Mouse (Mus musculus) retina, postnatal 7 days (tissue): ENCODE measurements around the gene Sec24a.
A peak's percentile ranks its signal among the peaks of the same experiment; 100 is the strongest.
"Not testable (repeated sequence)": the region's sequence is repeated elsewhere in the genome, so short reads cannot be mapped to it uniquely, and the experiment has no call there.

Source experiments
- DNase-seq: peaks from one replicate; pipeline ENCODE4 v3.0.0-alpha.2; 2012; ENCODE audit warnings: low read depth, low spot score

Gene Sec24a

GRCm38 (mm10) chr11:51763213-51763907, at the start of gene Sec24a, which contains the start of gene Sar1b:
Sec24a (minus strand) TSS chr11:51763634.
Sar1b (plus strand) TSS chr11:51763687.
- peak; percentile 74 for DNase-seq

- DNase-seq = no peak
Observed at GRCm38 (mm10) chr11:51812022-51812546, 48.6 kb upstream of the Sec24a start.

DNA sequence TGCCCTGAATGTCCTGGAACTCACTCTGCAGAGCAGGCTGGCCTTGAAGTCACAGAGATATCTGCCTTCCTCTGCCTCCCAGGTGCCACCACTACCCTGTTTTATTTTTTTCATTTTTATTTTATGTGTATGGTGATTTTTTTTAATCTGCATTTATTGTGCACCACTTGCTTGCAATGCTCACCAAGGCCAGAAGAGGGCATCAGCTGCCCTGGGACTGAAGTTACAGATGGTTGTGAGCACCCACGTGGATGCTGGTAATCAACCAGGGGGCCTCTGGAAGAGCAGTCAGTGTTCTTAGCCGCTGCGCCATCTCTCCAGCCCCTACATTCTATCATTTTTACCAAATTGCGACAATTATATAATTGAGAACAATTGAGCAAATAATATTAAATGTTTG, 47.8 kb upstream of the Sec24a start:
- no peak for DNase-seq

DNA sequence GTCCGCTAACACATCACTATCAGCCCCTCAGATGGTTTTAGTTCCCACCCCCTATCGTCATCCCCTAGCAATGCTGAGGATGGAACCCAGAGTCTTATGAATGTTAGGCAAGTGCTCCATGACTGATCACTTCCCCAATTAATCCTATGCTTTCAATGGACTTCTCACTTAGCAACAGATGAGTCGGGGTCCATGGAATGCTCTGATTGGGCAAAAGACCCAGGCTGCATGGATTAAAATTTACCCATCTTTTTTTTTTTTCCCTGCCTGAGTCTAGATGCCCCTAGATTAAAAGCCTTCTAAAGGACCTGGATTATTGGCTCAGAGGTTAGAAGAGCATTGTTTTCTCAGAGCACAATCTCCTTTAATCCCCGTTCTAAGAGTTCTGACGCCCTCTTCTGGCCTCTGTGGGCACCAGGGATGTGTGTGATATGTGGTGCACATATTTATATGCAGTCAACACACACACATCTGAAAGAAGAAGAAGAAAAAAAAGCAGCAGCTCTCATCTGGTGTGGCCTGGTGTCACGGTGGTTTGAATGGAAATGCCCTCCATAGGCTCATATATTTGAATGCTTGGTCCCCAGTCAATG, 46.3 kb upstream of the Sec24a start:
- peak; percentile 55 for DNase-seq

- no peak for DNase-seq
Observed at GRCm38 (mm10) chr11:51807108-51807879, 43.9 kb upstream of the Sec24a start.

GRCm38 (mm10) chr11:51805221-51805981, 42.0 kb upstream of the Sec24a start:
- peak; percentile 59 for DNase-seq

GRCm38 (mm10) chr11:51800634-51801325, 37.3 kb upstream of the Sec24a start:
- no peak for DNase-seq

- no peak for DNase-seq
Observed at GRCm38 (mm10) chr11:51796272-51796671, 32.8 kb upstream of the Sec24a start.

GRCm38 (mm10) chr11:51790662-51791061, 27.2 kb upstream of the Sec24a start:
- DNase-seq = no peak

DNA sequence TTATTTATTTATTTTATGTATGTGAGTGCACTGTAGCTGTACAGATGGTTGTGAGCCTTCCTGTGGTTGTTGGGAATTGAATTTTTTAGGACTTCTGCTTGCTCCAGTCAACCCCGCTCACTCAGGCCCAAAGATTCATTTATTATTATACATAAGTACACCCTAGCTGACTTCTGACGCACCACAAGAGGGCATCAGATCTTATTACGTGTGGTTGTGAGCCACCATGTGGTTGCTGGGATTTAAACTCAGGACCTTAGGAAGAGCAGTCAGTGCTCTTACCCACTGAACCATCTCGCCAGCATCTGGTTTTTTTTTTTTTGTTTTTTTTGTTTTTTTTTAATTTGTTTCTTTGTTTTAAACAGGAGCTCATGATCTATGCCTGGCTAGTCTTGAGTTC, 26.3 kb upstream of the Sec24a start:
- not testable (repeated sequence) for DNase-seq

- no peak for DNase-seq
Observed at GRCm38 (mm10) chr11:51785926-51786325, 22.5 kb upstream of the Sec24a start.

DNA sequence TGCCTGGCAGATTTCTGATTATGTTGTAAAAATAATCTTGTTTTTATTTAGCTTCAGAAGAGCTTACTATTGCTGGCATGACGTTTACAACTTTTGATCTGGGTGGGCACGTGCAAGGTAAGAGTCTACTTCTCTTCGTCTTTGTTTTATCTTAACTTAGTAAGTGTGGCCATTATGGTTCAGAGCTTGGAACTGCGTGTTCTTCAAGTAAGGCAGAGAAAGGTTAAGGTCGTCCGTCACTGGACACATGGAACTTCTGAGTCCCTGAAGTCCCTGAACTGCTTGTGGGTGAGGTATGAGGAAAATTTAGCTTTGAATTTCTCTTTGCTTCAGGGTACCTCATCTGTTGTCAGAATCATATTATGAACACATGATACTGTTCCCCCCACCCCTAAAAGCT, 19.3 kb upstream of the Sec24a start:
- DNase-seq = no peak

DNA sequence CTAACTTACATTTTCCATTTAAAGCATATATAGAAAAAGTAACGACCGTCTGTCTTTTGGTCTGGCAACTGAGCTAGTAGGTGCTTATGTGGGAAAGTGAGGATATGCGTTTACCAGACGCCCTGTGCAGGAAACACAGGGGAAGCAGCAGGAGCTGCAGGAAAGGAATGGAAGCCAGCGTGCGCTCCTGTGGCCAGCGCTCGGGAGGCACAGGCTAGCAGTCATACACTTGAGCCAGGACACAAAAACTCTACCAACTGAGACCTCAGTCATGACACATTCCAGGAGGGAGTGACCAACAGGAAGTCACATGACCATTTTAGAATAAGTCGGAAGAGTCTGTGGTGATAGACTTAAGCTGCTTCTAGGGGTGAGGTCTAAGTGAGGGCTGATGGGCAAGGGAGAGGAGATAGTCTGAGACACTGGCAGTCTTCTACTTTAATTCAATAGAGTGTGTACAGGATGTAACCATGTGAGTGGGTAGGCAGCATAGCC, 17.4 kb upstream of the Sec24a start:
- DNase-seq = no peak

- no peak for DNase-seq
Observed at GRCm38 (mm10) chr11:51777478-51777877, 14.0 kb upstream of the Sec24a start.

GRCm38 (mm10) chr11:51775507-51775906, 12.1 kb upstream of the Sec24a start:
- no peak for DNase-seq

DNA sequence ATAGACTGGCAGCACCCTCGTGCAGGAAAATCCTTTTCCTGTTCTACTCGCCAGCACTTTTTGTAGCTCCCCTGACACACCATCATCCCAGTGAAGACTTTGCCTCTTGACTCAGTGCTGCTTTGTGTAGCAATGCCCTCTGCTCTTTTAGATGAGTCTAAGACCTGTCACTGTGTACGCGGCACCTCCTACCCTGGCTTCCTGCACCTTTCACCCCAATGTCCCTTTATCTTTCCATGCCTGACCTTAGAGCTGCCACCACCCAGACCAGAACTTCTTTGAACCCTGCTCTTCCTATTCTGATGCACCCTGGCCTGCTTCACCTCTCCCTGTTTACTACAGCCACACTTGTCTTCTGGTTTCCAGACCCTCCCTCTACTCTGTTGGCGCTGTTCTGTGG, 4.9 kb upstream of the Sec24a start:
- DNase-seq = no peak

DNA sequence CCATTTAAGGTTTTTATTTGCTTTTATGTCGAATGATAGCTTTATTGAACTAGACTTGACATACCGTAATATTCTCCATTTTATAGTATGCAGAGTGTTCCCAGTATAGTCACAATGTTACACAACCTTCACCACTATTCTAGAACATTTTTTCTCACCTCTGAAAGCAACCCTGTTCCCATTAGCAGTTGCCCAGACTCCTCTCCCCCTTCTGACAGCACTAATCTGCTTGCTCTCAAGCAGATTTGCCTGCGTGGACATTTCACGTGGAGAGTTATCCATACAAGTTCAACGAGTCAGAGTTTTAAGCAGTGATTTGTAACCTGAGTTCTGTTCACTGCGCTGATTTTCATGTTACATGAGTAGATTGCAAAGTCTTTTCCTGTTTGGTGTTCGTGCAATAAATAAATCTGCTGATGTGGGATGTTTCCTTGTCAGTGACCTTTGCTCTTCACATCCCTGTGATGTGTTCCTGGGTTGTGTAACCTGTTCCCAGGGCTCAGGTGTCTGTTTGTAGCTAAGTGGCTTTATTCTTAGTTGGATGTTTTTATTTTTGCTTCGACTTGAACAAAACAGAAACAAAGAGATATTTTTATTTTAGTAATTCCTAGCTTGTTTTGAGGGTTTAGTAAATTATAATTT, 4.3 kb upstream of the Sec24a start:
- no peak for DNase-seq

DNA sequence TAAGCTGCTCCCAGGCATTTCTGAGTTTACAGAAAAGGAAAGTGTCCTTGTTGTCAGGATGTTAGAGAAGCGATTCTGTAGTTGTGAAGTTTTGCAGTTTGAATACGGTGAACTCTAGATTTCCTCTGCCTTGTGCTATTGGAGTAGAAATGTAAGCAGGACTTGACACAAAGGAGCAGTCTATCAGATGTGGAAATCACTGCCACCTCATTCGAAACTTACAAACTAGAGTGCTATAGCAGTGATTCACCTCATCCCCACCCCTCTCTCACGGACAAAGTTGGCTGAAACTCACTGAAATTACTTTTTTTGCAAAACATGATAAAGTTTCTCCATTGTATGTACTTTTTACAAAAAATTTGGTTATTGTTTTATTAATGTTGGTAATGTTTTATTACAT, 1.4 kb upstream of the Sec24a start:
- DNase-seq = no peak

DNA sequence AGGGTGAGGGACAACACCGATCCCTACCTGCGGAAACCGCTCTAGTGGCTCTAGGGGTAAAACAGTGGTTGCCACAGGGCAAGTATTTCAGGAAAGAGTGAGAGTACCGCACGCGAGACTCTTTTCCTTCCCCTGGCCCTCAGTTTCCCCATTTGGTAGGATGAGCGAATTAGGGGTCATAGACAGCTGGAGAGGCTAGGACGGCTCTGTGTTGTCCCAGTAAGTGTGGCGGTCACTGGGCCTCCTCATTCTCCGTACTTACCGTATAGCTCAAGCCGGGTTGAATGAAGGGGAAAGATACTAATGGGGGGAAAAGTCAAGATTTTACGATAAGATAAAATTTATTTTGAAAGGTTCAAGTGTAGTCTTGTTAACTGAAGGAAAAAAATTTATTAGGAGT, 521 bp upstream of the Sec24a start:
- DNase-seq = no peak

DNA sequence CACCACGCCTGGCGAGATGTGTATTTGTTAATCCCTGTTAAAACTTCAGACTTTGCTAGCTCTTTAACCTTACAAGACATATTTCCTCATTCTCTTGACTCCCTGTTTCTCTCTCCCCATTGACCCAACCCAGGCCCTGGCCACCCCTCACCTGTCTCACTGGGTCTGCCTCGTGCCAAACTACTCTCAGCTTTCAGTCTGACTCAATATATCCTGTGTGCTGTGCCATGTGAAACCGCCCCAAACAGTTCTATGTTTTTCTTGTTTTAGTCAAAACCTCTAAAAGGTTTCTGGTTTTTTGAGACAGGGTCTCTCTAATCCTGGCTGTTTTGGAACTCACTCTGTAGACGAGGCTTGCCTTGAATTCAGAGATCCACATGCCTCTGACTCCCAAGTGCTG, 2.2 kb downstream of the Sec24a start:
- no peak for DNase-seq
